Mouse (Mus musculus) heart, postnatal 0 days (tissue): ENCODE data around the gene Anapc1. TPM values are rescaled to one million over a fixed set of nuclear protein-coding genes. Genes with fewer than 3 reads are reported as not detected.

Experiments used
- ATAC-seq: fragments of 200-750 bp; cut with Nextera tagmentation; 2 replicates; pipeline ENCODE4 v1.8.0; 2017; ENCODE audit warnings: low read depth, moderate number of reproducible peaks, moderate library complexity; ENCODE audit not compliant: insufficient read depth
- DNase-seq: peaks from one replicate; pipeline ENCODE4 v3.0.0-alpha.2; 2016; ENCODE audit warnings: low spot score
- H3K27ac ChIP-seq: fragments of 300-500 bp; sonication (generic); 2 replicates; pipeline ENCODE4 v1.5.1; 2014; ENCODE audit warnings: low read depth, mild to moderate bottlenecking
- H3K27me3 ChIP-seq: fragments of 300-500 bp; sonication (generic); 2 replicates; pipeline ENCODE4 v1.6.1; 2014; ENCODE audit warnings: low read length, mixed read lengths; ENCODE audit not compliant: control insufficient read depth, insufficient read depth
- H3K36me3 ChIP-seq: fragments of 300-500 bp; sonication (generic); replicated peaks from 2 replicates; pipeline ENCODE4 v1.6.1; 2014; ENCODE audit warnings: low read length, mixed read lengths; ENCODE audit not compliant: control insufficient read depth, insufficient read depth
- H3K4me1 ChIP-seq: fragments of 300-500 bp; sonication (generic); 2 replicates; pipeline ENCODE4 v1.6.1; 2014; ENCODE audit warnings: antibody characterized with exemption; ENCODE audit not compliant: control insufficient read depth, insufficient read depth
- H3K4me2 ChIP-seq: fragments of 300-500 bp; sonication (generic); 2 replicates; pipeline ENCODE4 v1.6.1; 2014; ENCODE audit warnings: low read depth, mild to moderate bottlenecking, low read length, moderate library complexity
- H3K4me3 ChIP-seq: fragments of 300-500 bp; sonication (generic); 2 replicates; pipeline ENCODE4 v1.5.1; 2014; ENCODE audit warnings: low read depth, low read length
- H3K9ac ChIP-seq: fragments of 300-500 bp; sonication (generic); replicated peaks from 2 replicates; pipeline ENCODE4 v1.6.1; 2014; ENCODE audit warnings: low read depth, low read length, mixed read lengths
- H3K9me3 ChIP-seq: fragments of 300-500 bp; sonication (generic); replicated peaks from 2 replicates; pipeline ENCODE4 v1.6.1; 2016; ENCODE audit warnings: low read length; ENCODE audit not compliant: control insufficient read depth
- CTCF ChIP-seq: IDR thresholded peaks from 2 replicates; pipeline ENCODE4 v1.5.1; 2016; ENCODE audit warnings: antibody characterized with exemption, control low read depth, low read depth
- EP300 ChIP-seq: IDR thresholded peaks from 2 replicates; pipeline ENCODE4 v1.6.1; 2016; ENCODE audit warnings: antibody characterized with exemption, low read depth
- WGBS: fragments of 180-500 bp; shearing (Covaris S2); extraction: QIAGEN DNeasy Blood & Tissue Kit; methylation state at CpG from one replicate; pipeline ENCODE4 v1.1.7; 2014; 5-methylcytosine and 5-hydroxymethylcytosine counted together
- polyA plus RNA-seq: library from polyadenylated mRNA; unstranded; fragments of >200 nt; fragmentation: Nextera tagmentation; extraction: Ambion mirVana; gene quantifications from 2 replicates; pipeline ENCODE4 v1.2.1, GENCODE M21; 2015
- total RNA-seq: library from RNA; depleted of rRNA; stranded (reverse); fragments of >200 nt; gene quantifications from 2 replicates; pipeline ENCODE4 v1.2.3, GENCODE M21; 2014; ENCODE audit warnings: low replicate concordance

Anapc1 gene
- total and polyA plus RNA-seq, 2 experiments from 2014 or later: 16.1 to 69.5 TPM

- Histone ChIP-seq H3K4me1 (no peaks in the 10 kb centered on the region), H3K4me2 (no peak within 1 kb of the TSS), H3K27ac (no peak within 1 kb of the TSS), H3K36me3 (no peaks in the 10 kb centered on the region), H3K9me3 (no peaks in the 10 kb centered on the region), H3K4me3 (no peak within 1 kb of the TSS), H3K27me3 (no peaks in the 10 kb centered on the region), H3K9ac (no peak within 1 kb of the TSS)
- TF ChIP-seq EP300 (no peak), CTCF (no peak)
- ATAC-seq: no peak
- no peak for DNase-seq
- WGBS: 89% methylated on average over 3 of the region's 3 CpGs
Measured at GRCm38 (mm10) chr2:128590909-128591308, 96.3 kb downstream of the Anapc1 start, which contains the start of gene Spdye4c. Gene Spdye4c (plus strand): TSS chr2:128591209.

DNA sequence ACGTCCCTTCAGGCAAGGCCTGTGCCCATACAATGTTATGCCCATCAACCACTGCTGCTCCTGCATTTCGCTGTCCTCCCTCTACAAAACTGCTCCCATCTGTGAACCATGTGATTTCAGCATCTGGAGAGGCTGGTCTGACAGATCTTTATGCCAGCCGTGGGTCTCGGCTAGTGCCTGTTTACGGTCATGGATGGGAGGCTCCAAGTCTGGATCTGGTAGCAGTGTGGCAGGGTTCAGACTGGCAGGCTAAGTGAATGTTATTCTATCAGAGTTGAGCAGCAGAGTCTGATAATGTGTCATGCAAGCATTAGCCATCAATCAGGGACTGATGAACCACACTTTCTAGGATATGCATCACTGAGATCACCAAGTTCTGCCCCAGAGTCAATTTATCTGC, 104.3 kb downstream of the Anapc1 start:
- WGBS: 82% methylated on average over 5 of the region's 5 CpGs
- H3K27me3 ChIP-seq: no peaks in the 10 kb centered on the region
- no peak for ATAC-seq

DNA sequence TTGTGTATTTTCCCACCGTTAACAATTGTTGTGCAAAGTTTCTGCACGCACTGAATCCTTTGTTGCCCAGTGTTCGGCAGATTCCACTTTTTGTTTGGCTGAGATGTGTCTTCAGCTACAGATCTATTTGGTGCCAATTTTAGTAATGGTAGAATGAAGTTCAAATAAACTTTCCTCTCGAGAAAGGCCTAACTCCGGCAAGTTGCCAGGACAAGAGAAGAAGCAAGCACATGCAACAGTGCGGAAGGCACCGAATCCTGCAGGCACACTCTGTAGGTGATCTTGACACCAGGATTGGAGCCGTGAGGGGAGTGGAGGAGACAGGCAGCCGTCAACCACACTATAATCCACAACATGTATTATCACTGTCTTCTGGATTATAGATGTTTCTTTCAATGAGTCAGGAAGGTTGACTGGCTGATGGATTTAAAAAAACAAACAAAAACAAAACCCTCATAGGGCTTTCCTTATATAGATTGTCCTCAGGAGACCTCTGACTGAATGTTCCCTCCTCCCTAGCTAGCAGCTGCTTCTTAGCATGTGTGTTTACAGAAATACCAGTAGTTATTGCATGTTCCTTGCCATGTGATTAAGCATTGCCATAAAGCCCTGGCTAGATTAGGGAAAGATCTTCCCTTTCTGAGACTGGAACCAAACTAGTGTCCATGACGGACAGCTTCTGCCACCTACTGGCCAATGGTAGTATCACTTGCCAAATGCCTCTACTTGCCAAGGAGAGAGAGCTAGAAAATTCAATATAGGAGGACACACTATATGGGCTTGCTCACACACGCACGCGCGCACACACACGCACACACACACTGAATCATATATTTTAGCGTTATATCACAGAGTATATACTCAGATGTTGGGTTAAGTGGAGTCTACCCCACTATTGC, 114.2 kb downstream of the Anapc1 start:
- Histone ChIP-seq H3K27me3 (no peaks in the 10 kb centered on the region), H3K4me3 (no peak overlapping the region), H3K36me3 (no peaks in the 10 kb centered on the region), H3K9ac (no peak overlapping the region), H3K4me2 (no peak overlapping the region), H3K27ac (no peak overlapping the region), H3K4me1 (no peaks in the 10 kb centered on the region), H3K9me3 (no peaks in the 10 kb centered on the region)
- TF ChIP-seq EP300 (no peak), CTCF (peak; percentile 99)
- ATAC-seq: peak; percentile 66
- 44% methylated on average over 16 of the region's 16 CpGs for WGBS
- DNase-seq: peak; percentile 65

More for the DNA sequence above, 104.3 kb downstream of the Anapc1 start:
- TF ChIP-seq EP300 (no peak), CTCF (no peak)
- Histone ChIP-seq H3K4me3 (no peak overlapping the region), H3K9ac (no peak overlapping the region), H3K36me3 (no peaks in the 10 kb centered on the region), H3K27ac (no peak overlapping the region), H3K4me2 (no peak overlapping the region), H3K9me3 (no peaks in the 10 kb centered on the region), H3K4me1 (no peaks in the 10 kb centered on the region)
- DNase-seq: no peak

GRCm38 (mm10) chr2:128571001-128571400, 116.2 kb downstream of the Anapc1 start:
- Histone ChIP-seq H3K36me3 (no peaks in the 10 kb centered on the region), H3K9ac (no peak overlapping the region), H3K27me3 (no peaks in the 10 kb centered on the region), H3K27ac (no peak overlapping the region), H3K4me3 (no peak overlapping the region), H3K4me1 (no peaks in the 10 kb centered on the region), H3K9me3 (no peaks in the 10 kb centered on the region), H3K4me2 (no peak overlapping the region)
- no peak for TF ChIP-seq EP300
- TF ChIP-seq CTCF: no peak
- no peak for DNase-seq
- ATAC-seq: no peak
- 76% methylated on average over 4 of the region's 4 CpGs for WGBS

DNA sequence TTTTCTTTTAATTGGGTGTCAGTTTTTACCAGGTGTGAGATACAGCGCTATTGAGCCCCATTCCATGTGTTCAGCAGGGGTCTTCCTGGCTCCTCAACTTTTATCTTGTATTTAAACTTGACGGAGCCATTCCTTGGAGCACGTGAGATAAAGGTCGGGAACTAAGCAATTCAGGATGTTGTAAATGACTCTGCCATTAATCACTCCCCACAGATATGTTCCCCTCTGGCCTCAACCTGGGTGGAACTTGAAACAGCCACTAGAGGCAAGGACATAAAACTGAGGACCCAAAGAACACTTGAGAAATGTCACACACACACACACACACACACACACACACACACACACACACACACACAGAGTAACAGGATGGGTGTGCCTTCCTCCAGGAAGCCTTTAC, 118.7 kb downstream of the Anapc1 start:
- no peaks in the 10 kb centered on the region for H3K27me3 ChIP-seq
- H3K27ac ChIP-seq: no peak overlapping the region
- TF ChIP-seq CTCF: no peak
- no peak for TF ChIP-seq EP300
- no peak for DNase-seq
- H3K4me1 ChIP-seq: no peaks in the 10 kb centered on the region
- H3K9ac ChIP-seq: no peak overlapping the region
- no peak overlapping the region for H3K4me3 ChIP-seq
- ATAC-seq: no peak
- 50% methylated on average over 4 of the region's 4 CpGs for WGBS
- H3K4me2 ChIP-seq: no peak overlapping the region
- no peaks in the 10 kb centered on the region for H3K36me3 ChIP-seq
- H3K9me3 ChIP-seq: 0 out of 2 replicates have a peak, but pooled peaks cover 4% of the 10 kb centered on the region
